Mouse (Mus musculus): ENCODE results near the gene Tbcd.

DNA sequence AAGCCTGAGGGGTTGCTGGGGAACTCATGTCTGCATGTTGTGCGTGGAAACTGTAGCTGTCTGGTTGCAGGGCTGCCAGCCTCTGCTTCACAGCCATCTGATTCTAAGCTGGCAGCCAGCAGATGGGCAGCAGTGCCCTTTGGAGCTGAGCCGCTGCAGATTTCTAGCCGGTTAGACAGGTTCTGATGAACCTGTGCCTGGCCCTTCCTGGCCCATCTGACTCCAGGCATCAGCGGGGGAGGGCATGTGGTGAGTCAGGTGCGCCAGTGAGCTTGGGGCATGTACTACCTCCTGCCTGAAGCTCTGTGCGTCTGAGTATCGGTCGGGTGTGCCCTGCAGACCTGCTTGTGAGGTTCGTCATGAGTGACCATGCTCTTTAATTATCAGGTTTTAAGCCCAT lies 92.2 kb downstream of the Tbcd start:
- TF ChIP-seq POLR2A (IDR thresholded peaks at IDR 0.05; ENCODE audit: extremely low read depth, insufficient read depth, low read length) (no peak), CTCF (IDR thresholded peaks at IDR 0.05; ENCODE audit: low read depth, low read length) (no peak)
